Mouse (Mus musculus) kidney, postnatal 25 days (tissue): Measurements from ENCODE around the gene Fgf11.

Experiments used
- DNase-seq, 2 experiments: peaks; one replicate each; pipeline ENCODE4 v3.0.0; 2021; ENCODE audit warnings: mixed read lengths in 2 of 2

The Fgf11 gene

GRCm38 (mm10) chr11:69752686-69753085 is 49.0 kb downstream of the Fgf11 start:
- no peak for DNase-seq

GRCm38 (mm10) chr11:69751635-69752034 is 50.0 kb downstream of the Fgf11 start:
- no peak for DNase-seq
